Mouse (Mus musculus) spleen, adult 12 weeks (tissue): Measurements from ENCODE around the gene Sgo2a.
"Not testable (repeated sequence)": the region's sequence is repeated elsewhere in the genome, so short reads cannot be mapped to it uniquely, and the experiment has no call there.

ENCODE experiments used
- DNase-seq: peaks from one replicate; pipeline ENCODE4 v3.0.0; 2022; ENCODE audit warnings: low spot score

Gene Sgo2a

GRCm38 (mm10) chr1:58031160-58031769 is 35.5 kb downstream of the Sgo2a start:
- peak; percentile 35 for DNase-seq

GRCm38 (mm10) chr1:58037306-58037705 is 41.5 kb downstream of the Sgo2a start:
- DNase-seq: not testable (repeated sequence)

- no peak for DNase-seq
Measured at GRCm38 (mm10) chr1:58045076-58045475, 49.3 kb downstream of the Sgo2a start.

GRCm38 (mm10) chr1:58045546-58045945 is 49.8 kb downstream of the Sgo2a start:
- DNase-seq: no peak

DNA sequence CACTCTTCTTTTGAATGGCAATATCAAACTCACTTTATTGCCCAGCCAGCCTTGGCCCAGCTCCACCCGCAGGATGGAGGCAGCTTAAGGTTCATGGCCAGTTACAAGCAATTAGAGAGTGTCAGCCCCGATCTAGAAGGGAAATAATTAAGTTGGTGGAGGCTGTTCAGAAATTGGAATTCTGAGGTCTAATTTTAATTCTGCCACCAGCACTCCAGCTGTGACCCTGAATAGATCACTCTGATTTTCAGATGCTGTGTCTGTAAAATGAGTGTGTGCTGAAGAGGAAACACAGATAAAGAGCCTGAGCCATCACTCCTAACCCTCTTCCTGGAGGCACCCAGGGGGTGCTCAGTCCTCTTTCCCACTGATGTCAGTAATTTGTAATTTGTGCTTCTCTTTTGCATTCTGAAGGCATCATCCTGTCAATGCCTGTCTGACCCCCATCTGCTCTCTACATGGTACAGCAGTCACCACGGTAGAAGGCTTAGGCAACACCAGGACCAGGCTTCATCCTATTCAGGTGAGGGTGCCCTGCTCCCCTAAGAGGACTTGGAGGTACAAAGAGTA is 51.0 kb downstream of the Sgo2a start:
- no peak for DNase-seq

DNA sequence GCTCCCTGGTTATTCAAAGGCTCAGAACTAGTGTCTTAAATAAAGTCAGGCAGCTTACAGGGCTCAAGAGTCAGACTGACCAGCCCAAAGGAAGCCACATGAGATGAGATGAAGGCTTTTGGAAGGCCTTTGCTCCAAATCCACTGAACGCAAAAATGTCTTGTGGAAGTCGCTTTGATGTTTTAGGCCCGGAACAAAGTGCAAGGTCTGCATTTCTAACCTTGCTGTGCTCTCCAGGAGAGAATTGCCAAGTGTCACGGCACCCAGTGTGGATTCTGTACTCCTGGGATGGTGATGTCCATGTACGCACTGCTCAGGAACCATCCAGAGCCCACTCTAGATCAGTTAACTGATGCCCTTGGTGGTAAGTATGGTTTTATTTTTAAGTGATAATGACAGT is 53.4 kb downstream of the Sgo2a start:
- no peak for DNase-seq

DNA sequence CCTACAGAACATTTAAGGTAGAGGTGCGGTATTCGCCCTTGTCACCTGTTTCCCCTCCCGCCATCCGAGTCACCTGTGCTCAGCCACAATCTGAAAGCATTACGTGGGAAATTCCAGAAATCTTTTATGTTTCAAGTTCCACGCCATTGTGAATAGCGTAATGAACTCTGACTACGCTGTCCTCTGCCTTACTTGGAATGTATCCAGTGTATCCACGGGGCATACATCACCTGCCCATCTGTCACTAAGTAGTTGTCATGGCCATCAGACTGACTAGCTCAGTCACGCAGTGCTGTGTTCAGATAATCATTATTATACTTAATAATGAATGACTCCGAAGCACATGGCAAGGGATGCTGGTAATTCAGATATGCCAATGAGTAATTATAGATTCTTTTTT is 59.8 kb downstream of the Sgo2a start:
- DNase-seq: no peak

DNA sequence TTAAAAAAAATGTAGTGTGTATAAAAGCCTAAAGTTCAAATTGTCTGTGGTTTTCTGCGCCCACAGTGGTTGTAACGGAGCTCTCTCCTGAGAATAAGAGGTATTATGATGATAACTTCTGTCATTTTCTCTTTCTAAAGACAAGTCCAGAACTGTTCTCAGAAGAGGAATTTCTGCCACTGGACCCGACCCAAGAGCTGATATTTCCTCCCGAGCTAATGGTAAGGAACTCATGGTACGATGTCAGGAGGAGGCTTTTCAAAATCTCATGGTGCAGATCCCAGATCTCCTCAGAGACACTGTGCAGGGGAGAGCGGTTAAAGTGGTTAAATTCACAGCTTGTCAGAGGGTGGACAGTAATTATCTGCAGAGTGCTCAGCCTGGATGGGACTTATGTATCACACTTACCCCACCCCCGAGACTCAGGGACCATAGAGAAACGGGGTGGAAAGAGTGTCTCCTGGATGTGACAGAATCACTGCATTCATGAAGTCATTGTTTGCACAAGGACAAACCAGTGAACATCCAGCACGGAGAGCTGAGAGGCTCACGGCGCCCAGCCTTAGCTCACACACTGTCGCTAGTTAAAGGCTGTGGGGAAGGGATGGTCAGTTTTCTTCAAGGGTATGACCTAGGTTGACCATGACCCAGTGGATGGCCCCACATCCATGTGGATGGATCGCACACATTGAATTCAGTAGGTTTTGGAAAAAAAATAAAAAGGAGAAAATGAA is 60.5 kb downstream of the Sgo2a start:
- no peak for DNase-seq

DNA sequence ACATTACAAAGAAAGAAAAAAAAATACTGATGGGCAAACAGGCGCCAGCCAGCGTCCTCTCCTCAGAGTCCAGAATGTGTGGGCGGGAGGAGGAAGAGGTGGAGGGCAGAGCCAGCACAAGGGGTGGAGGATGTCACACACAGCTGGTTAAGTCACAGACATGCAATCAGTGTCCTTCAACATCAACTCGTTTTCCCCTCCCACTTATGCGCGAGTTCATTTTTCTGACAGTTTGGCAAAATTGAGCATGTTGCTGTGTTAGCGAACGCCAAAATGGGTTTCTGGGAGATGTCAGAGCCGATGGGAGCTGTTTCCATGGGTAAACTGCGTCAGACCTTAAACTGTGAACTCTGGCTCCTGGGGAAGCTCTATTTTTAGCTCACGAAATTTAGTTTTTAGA is 61.2 kb downstream of the Sgo2a start:
- no peak for DNase-seq

DNA sequence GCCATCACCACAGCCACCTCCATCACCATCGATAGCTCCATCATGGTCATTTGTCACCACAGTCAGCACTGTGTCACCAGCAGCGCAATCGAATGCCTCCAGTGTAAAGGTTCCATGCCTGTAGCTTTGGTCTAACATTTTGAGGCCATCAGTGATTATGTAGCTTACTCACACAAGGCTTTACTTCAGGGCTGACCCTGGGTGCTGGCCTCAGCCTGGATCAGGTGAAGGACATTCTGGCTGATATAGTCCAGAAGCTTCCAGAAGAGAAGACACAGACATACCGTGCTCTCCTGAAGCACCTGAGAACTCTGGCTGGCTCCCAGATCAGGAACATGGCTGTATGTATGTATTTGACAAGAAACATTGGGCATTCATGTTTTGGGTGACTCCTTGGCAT is 63.1 kb downstream of the Sgo2a start:
- no peak for DNase-seq

GRCm38 (mm10) chr1:58062131-58062530 is 66.4 kb downstream of the Sgo2a start:
- DNase-seq: no peak

DNA sequence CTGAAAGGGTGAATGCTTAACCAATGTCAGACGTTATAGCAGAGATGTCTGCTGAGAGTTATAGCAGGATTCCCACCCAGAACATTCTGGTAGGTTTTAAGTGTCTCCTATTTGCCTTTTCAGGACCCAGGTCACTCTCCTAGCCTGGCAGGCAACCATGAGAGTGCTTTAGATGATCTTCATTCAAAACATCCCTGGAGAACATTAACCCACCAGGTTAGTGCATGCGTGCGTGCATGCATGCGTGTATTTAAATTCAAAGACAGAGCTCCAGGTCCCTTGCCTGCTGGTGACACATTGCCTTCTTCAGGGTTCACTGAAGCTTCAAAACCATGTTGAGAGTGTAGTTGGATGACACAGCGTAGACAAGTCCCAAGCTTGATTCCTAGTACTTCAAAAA is 69.4 kb downstream of the Sgo2a start:
- no peak for DNase-seq

- DNase-seq: no peak
Measured at GRCm38 (mm10) chr1:58065606-58066005, 69.8 kb downstream of the Sgo2a start.

GRCm38 (mm10) chr1:58069181-58069580 is 73.4 kb downstream of the Sgo2a start:
- DNase-seq: no peak

DNA sequence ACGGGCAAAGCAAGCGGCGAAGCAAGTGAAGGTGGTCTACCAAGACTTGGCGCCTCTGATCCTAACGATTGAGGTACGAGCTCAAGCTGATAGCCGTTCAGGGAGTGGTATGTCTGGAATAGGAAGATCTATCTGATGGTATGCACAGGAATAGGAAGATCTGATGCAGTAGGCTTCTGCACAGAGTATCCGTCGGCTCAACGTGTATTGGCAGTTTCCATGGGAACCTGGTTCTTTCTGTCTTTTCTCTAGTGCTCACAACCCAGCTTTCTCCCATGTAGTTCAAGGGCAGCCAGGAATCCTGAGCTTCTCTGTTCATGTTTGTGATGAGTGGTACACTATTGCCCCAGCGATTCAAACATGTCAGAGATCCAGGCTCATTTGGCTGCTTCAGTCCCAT is 74.3 kb downstream of the Sgo2a start:
- no peak for DNase-seq

DNA sequence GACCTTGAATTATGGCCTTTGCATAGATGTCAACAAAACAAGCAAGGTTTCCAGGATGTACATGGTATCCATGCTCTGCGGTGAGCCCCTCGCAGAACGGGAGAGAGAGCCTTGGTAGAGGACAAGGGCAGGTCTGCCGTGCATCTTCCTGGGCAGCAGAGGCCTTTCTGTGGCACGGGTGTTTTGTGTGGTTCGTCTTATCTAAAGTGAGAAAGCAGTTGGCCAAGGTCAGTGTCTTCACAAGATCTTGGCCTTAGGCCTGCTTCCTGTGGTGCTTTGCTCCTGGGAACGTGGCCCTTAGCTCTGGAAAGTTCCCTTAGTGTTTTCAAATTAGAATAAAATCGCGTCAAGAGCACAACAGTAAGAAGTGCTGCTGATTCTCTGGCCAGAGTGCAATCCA is 75.2 kb downstream of the Sgo2a start:
- DNase-seq: no peak

DNA sequence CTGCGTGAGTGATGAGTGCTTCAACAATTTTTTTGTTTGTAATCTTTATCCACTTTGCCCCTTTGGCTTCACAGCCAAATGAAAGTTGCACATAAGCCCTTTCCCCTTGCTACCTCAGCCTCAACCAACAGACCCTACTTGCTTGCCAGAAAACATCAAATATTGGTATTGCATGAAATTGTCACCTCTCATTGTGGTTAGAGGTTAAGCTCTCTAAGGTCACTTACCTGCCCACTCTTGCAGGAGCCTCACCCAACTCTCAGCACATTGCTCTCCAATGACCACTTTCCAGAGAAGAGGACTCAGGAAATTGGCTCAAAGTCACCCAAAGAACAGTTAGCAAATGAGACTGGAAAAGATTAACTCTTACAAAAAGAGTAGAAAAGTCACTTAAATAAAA is 75.7 kb downstream of the Sgo2a start:
- DNase-seq: no peak

GRCm38 (mm10) chr1:58072416-58072815 is 76.6 kb downstream of the Sgo2a start:
- DNase-seq: no peak

DNA sequence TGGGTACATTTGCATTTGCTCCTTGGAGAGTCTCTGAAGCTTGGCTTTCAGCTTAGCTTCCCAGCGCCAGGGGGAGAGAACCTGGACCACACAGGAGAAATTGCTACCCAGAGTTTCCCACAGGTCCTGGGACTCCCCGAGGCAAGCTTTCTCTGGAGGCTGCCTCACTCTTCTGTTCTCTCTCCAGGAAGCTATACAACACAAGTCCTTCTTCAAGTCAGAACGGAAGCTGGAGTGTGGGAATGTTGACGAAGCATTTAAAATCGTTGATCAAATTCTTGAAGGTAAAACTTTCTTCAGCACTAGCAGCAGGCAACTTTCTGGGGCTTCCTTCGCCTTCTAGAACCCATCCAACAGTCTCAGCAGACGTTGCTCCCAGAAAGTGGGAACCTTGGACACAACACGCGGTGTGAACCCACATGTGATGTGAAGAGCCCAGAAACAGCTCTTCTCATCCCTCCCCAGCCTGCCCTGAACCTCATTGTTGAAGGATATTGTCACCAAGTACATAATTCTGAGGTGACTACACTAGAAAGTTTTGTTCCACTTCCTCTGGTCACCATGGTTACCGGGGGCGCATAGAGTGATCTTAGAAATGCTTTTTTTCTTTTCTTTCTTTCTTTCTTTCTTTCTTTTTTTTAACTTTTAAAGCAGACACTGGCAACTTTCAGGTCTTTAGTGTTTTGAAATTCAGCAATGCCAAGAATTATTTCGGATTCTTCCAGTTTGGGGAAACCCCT is 77.4 kb downstream of the Sgo2a start:
- DNase-seq: no peak

GRCm38 (mm10) chr1:58074266-58074665 is 78.5 kb downstream of the Sgo2a start:
- DNase-seq: no peak
